Mouse (Mus musculus): Measurements from ENCODE around the gene Ehf. TPM values are rescaled to one million over a fixed set of nuclear protein-coding genes. Genes with fewer than 3 reads are reported as not detected.

The Ehf gene
- polyA plus RNA-seq, 1 experiment, result not detected

GRCm38 (mm10) chr2:103314002-103314401, 10.9 kb upstream of the Ehf start:
- WGBS, result 76% methylated on average over 4 of the region's 4 CpGs
- Histone ChIP-seq H3K4me3 (replicated peaks; ENCODE audit: control insufficient read depth, low read depth, low read length) (no peak overlapping the region), H3K4me1 (ENCODE audit: control insufficient read depth, insufficient read depth, low read length) (no peaks in the 10 kb centered on the region), H3K27ac (ENCODE audit: control insufficient read depth, insufficient read depth, low read depth, low read length, poor library complexity) (no peak overlapping the region)
- TF ChIP-seq POLR2A (IDR thresholded peaks at IDR 0.05; ENCODE audit: borderline replicate concordance, control insufficient read depth, low read depth, low read length) (no peak), CTCF (IDR thresholded peaks at IDR 0.05; ENCODE audit: control insufficient read depth, insufficient read depth, low read length) (no peak)

DNA sequence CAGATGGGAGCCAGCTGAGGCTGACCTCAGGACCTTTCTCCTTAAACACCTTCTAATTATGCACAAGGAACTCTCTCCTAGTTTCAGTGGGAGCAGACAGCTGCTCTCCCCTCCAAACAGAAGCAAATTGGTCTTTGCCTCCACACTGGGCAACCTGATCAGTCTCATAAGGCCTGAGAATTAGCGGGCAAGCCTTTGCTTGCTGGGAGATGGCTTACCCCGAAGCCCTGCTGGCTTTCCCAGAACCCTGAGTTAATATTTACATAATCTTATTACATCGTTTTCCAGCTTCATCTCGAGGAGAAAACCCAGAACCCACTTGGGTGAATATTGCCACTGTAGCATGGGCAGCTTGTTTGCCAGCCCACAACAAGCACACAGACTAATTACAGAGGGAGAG, 9.6 kb upstream of the Ehf start:
- TF ChIP-seq CTCF (IDR thresholded peaks at IDR 0.05; ENCODE audit: control insufficient read depth, insufficient read depth, low read length), result no peak
- no peak for TF ChIP-seq POLR2A (IDR thresholded peaks at IDR 0.05; ENCODE audit: borderline replicate concordance, control insufficient read depth, low read depth, low read length)
- no peaks in the 10 kb centered on the region for H3K4me1 ChIP-seq (ENCODE audit: control insufficient read depth, insufficient read depth, low read length)
- no peak overlapping the region for H3K4me3 ChIP-seq (replicated peaks; ENCODE audit: control insufficient read depth, low read depth, low read length)
- no peak overlapping the region for H3K27ac ChIP-seq (ENCODE audit: control insufficient read depth, insufficient read depth, low read depth, low read length, poor library complexity)
- 68% methylated on average over 4 of the region's 4 CpGs for WGBS

DNA sequence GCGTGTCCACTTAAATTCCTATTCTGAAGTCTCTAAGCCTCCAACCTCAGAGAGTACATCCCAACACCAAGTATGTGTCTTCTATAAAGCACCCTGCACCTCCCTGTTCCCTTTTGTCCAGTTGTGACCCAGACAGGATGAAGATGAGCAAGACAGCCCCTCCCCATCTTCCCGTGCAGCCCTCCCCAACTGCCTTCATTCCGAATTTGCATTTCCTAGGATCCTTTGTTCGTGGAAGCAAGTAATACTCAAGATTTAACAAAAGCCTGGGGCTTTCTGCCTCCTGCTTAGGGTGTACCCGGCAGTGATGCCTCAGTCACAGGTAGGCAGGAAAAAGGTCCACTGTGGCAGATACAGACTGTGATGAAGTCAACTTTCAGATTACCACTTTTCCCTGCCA, 7.6 kb upstream of the Ehf start:
- no peaks in the 10 kb centered on the region for H3K4me1 ChIP-seq (ENCODE audit: control insufficient read depth, insufficient read depth, low read length)
- H3K4me3 ChIP-seq (replicated peaks; ENCODE audit: control insufficient read depth, low read depth, low read length), result no peak overlapping the region

GRCm38 (mm10) chr2:103306686-103307085, 3.6 kb upstream of the Ehf start:
- H3K27ac ChIP-seq (ENCODE audit: control insufficient read depth, insufficient read depth, low read depth, low read length, poor library complexity), result no peak overlapping the region
- 75% methylated on average over 6 of the region's 6 CpGs for WGBS
- H3K4me1 ChIP-seq (ENCODE audit: control insufficient read depth, insufficient read depth, low read length), result no peaks in the 10 kb centered on the region
- TF ChIP-seq CTCF (IDR thresholded peaks at IDR 0.05; ENCODE audit: control insufficient read depth, insufficient read depth, low read length) (no peak), POLR2A (IDR thresholded peaks at IDR 0.05; ENCODE audit: borderline replicate concordance, control insufficient read depth, low read depth, low read length) (no peak)
- H3K4me3 ChIP-seq (replicated peaks; ENCODE audit: control insufficient read depth, low read depth, low read length), result no peak overlapping the region

More for the DNA sequence above, 7.6 kb upstream of the Ehf start:
- TF ChIP-seq CTCF (IDR thresholded peaks at IDR 0.05; ENCODE audit: control insufficient read depth, insufficient read depth, low read length) (no peak), POLR2A (IDR thresholded peaks at IDR 0.05; ENCODE audit: borderline replicate concordance, control insufficient read depth, low read depth, low read length) (no peak)
- no peak overlapping the region for H3K27ac ChIP-seq (ENCODE audit: control insufficient read depth, insufficient read depth, low read depth, low read length, poor library complexity)
- 73% methylated on average over 5 of the region's 5 CpGs for WGBS

GRCm38 (mm10) chr2:103302669-103303068, 409 bp downstream of the Ehf start:
- WGBS, result 58% methylated on average over 6 of the region's 6 CpGs
- H3K4me3 ChIP-seq (replicated peaks; ENCODE audit: control insufficient read depth, low read depth, low read length), result no peak overlapping the region
- TF ChIP-seq CTCF (IDR thresholded peaks at IDR 0.05; ENCODE audit: control insufficient read depth, insufficient read depth, low read length), result no peak
- TF ChIP-seq POLR2A (IDR thresholded peaks at IDR 0.05; ENCODE audit: borderline replicate concordance, control insufficient read depth, low read depth, low read length), result no peak
- H3K27ac ChIP-seq (ENCODE audit: control insufficient read depth, insufficient read depth, low read depth, low read length, poor library complexity), result no peak overlapping the region
- H3K4me1 ChIP-seq (ENCODE audit: control insufficient read depth, insufficient read depth, low read length), result no peaks in the 10 kb centered on the region; the same call in 1 of the 2 replicates

DNA sequence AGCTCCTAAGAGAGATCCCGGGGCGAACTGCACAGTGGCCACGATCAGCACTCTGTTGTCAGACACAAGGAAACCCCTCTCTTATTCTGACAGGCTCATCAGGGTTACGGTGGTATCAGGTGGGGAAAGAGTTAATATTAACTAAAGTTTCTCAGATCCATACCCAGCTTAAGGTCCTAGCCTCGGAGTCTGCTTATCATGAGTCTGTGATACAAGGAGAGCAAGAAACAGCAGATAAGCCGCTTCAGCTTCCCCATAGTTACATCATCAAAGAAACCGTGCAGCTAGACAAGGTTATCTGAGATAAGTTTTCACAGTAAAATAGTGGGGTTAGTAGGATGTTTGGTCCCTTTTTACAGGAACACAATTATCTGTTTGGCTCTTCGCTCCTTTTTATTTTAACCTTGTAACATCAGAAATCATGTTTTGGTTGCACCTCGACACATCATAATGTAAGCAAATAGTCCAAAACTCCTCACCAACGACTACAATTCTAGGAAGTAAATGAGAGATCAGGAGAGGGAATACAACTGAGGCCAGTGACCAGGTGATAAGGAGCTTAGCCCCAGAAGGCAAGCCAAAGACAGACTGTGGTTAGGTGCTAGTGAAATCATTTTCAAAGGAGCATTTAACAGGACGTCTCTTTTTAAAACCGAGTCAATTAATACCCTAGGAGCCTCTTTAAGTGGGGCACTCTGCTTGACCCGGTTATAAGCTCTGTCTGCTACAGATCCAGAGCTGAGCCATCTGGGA, 4.2 kb downstream of the Ehf start:
- TF ChIP-seq CTCF (IDR thresholded peaks at IDR 0.05; ENCODE audit: control insufficient read depth, insufficient read depth, low read length) (no peak), POLR2A (IDR thresholded peaks at IDR 0.05; ENCODE audit: borderline replicate concordance, control insufficient read depth, low read depth, low read length) (no peak)
- no peak overlapping the region for H3K27ac ChIP-seq (ENCODE audit: control insufficient read depth, insufficient read depth, low read depth, low read length, poor library complexity)
- H3K4me1 ChIP-seq (ENCODE audit: control insufficient read depth, insufficient read depth, low read length), result no peaks in the 10 kb centered on the region; the same call in 1 of the 2 replicates
- WGBS, result 54% methylated on average over 13 of the region's 13 CpGs
- no peak overlapping the region for H3K4me3 ChIP-seq (replicated peaks; ENCODE audit: control insufficient read depth, low read depth, low read length)

- H3K4me3 ChIP-seq (replicated peaks; ENCODE audit: control insufficient read depth, low read depth, low read length), result no peak overlapping the region
- H3K4me1 ChIP-seq (ENCODE audit: control insufficient read depth, insufficient read depth, low read length), result no peaks in the 10 kb centered on the region; the same call in 1 of the 2 replicates
- WGBS, result 89% methylated on average over 3 of the region's 3 CpGs
- no peak for TF ChIP-seq POLR2A (IDR thresholded peaks at IDR 0.05; ENCODE audit: borderline replicate concordance, control insufficient read depth, low read depth, low read length)
- TF ChIP-seq CTCF (IDR thresholded peaks at IDR 0.05; ENCODE audit: control insufficient read depth, insufficient read depth, low read length), result no peak
- no peak overlapping the region for H3K27ac ChIP-seq (ENCODE audit: control insufficient read depth, insufficient read depth, low read depth, low read length, poor library complexity)
These were observed 8.6 kb downstream of the Ehf start for GRCm38 (mm10) chr2:103294526-103294925.

- 83% methylated on average over 5 of the region's 5 CpGs for WGBS
- Histone ChIP-seq H3K4me1 (ENCODE audit: control insufficient read depth, insufficient read depth, low read length) (no peaks in the 10 kb centered on the region; the same call in 1 of the 2 replicates), H3K27ac (ENCODE audit: control insufficient read depth, insufficient read depth, low read depth, low read length, poor library complexity) (no peak overlapping the region), H3K4me3 (replicated peaks; ENCODE audit: control insufficient read depth, low read depth, low read length) (no peak overlapping the region)
- no peak for TF ChIP-seq CTCF (IDR thresholded peaks at IDR 0.05; ENCODE audit: control insufficient read depth, insufficient read depth, low read length)
- TF ChIP-seq POLR2A (IDR thresholded peaks at IDR 0.05; ENCODE audit: borderline replicate concordance, control insufficient read depth, low read depth, low read length), result no peak
These were observed 9.3 kb downstream of the Ehf start for GRCm38 (mm10) chr2:103293751-103294150.
